Mouse (Mus musculus): ENCODE results near the gene Tomm20. TPM values are rescaled to one million over a fixed set of nuclear protein-coding genes. Genes with fewer than 3 reads are reported as not detected.

The Tomm20 gene
- total RNA-seq, 2 experiments from 2014 or later = 186 to 197 TPM

DNA sequence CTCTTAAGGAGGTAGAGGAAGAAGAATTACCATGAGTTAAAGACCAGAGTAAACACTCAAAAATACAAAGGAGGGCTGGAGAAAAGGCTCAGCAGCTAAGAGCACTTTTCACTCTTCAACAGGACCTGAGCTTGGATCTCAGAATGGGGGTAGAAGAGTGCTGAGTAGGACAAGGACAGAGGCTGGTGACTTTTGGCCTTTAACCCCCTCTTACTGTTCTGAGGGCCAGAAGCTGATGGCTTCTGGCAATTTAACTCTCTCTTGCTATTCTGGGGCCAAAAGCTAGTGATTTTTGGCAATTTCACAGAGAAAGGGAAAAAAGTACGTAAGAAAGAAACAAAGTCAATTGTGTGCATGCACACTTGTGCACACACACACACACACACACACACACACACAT is 17.2 kb upstream of the Tomm20 start:
- DNase-seq (ENCODE audit: low spot score in 2 of 2) = no peak

DNA sequence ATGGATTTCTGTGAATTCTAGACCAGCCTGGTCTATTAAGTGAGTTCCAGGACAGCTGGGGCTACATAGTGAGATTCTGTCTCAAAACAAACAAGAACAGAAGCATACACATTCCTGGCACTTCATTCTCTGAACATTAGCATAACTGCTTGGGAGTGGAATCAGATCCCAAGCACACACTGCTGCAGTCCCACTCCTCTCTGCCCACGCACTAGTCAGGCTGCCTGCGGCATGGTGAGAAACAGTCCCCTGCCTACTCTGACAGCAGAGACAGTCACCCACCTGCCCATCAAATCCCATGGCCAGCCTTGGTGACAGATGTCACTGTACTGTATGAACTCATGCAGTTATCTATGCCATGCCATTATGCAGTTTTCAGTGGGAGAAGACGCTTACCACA is 15.9 kb upstream of the Tomm20 start:
- peak; percentile 40 to 45 for DNase-seq (ENCODE audit: low spot score in 2 of 2)

DNA sequence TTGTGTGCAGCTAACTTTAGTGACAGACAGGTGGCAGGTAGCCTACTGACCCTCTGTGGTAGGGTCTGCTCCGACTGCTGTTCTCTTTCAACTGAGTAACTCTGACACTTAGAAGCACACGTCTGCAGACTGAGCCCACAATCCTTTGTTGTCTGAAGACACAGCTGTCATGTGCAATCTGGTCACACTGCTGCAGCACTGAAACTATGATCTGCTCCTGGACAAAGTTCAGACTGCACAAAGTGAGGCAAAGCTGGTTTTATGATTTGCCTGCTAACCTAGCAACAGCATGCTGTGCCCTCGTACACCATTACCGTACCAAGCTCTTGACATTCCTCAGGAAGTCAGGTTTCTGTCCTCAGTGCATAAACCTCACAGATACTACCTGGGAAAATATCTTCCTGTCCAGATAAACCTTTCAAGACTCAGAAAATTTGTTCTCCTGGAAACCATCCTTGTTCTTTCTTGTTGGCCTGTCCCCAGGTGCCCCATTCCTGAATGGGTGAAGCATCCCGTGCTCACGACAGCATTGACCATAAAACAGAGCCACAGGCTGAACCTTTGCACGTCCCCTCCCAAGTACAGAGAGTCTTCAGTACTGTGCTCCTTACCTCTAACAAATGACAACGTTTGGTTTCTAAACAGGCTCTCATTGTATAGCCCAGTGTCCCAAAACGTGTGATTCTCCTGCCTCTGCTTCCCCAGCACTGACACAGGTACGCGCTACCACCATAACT is 6.4 kb upstream of the Tomm20 start:
- DNase-seq (ENCODE audit: low spot score in 2 of 2) = no peak

DNA sequence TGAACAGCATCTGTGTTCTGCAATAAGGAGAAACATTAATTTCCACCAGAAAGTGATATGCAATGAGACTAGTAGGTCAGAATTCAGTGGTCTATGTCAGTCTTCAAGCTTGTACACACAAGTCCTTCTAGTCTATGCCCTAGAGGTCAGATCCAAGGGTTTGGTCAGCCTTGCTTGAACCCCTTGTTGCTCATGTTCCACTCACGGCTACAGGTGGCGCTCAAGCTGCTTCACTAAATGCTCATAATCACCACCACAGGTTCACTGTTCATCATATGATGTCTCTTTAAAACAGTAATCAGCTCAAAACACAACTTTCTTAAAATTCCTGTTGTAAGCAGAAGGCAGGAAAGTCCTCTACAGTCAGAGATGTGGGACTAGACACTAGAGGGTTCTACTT is 3.9 kb upstream of the Tomm20 start:
- no peak for DNase-seq (ENCODE audit: low spot score in 2 of 2)

DNA sequence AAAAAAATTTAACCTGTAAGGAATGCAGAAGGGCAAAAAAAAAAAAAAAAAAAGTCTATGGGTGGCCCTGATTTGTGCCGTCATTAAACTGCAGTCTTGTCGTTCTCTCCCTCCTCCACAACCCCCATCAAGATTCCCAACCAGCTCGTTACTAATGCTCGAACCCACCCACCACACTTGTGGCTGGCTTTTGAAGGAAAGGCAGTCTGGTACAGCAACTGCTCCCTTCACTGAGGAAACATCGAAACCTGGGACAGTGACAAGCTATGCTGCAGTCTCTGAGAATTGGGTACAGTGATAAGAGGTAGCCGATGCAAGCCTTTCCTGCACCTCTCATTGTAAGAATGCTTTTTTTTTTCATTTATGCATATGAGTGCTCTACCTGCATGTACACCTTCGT is 800 bp upstream of the Tomm20 start:
- peak in 1 of 2 experiments; percentile 46 for DNase-seq (ENCODE audit: low spot score in 2 of 2)

DNA sequence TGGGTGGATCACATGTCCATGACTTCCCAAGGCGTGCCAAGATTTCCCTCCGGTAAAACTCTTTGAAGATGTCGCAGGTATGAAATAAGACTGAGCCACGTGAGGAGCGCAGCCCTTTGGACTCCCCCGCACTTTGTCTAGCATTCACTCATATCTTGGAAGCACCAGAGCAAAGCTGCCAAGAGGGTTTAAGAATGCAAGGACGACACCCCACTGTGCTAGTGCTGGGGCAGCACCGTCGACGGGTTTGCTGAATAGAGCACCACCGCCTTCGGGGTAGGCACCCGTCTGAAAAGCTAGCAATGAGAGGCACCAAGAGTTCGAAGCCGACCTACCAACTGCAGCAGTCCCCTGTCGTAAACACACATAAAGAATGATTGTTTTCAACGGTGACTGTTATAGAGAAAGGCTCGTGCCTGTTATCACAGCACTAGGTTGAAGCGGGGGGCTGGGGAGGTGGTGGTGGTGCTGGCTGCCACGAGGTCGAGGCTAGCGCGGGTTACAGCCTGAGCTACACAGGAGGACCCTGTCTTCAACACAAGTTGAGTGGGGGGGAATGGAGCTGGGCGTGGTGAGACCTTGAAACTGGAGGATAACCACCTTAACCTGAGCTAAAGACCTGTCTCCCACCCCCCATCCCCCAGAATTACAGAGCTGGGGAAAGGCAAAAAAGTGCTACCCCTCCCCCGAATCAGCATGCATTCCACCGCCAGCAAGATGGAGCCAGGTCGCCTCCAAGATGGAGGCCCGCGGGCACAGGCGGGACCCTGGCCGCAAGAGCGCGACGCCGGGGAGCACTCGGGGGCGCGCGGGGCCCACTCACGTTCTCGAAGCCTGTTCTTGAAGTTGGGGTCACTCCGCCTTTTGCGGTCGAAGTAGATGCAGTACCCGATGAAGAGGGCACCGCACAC is 608 bp downstream of the Tomm20 start:
- DNase-seq (ENCODE audit: low spot score in 2 of 2) = peak in 1 of 2 experiments; percentile 24

DNA sequence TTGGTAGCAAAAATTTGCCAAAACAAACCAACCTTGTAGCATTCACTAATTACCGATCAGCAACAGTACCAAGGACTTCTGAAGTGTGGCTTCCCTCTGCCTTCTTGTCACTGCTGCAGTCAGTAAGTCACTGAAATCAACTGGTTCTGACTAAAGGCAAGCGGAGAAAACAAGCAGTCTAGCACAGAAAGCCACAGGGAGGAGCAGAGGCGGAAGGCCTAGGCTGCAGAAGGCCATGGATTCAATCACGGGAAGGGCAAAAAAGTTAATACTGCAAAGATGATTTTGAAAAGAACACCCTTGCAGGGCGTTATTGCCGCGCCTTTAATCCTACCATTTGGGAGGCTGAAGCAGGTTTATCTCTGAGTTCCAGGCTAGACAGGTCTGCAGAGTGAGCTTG is 2.1 kb downstream of the Tomm20 start:
- DNase-seq (ENCODE audit: low spot score in 2 of 2) = no peak

DNA sequence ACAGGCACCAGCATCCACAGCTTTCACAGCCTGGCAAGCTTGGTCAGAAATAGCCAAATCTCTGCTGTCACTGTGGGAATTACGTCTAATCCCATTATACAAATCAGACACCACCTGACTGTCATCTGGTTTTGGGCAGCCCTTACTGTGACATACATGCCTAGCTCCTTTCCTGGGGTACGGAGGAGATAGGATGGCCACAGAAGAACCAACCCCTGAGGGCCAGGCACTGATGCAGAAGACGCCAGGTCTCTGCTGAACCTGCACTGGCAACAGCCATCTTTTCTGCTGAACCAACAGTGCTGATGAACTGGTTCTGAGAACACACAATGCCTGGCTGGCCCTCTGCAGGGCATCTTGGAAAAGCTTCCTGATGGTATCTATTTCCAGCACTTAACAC is 8.3 kb downstream of the Tomm20 start:
- DNase-seq (ENCODE audit: low spot score in 2 of 2) = no peak

DNA sequence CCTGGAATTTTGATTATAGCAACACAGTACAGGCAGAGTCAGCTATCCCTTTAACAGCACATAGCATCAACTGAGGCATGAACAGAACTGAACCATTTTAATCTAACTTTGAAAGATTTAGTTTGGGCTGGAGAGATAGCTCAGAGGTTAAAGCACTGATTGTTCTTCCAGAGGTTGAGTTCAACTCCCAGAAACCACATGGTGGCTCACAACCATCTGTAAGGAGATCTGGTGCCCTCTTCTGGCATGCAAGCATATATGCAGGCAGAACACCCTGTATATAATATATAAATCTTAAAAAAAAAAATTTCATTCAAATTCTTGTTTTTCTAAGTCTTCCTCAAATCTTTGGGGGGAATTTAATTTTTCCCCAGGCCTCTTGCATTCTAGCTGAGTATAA is 9.7 kb downstream of the Tomm20 start:
- no peak for DNase-seq (ENCODE audit: low spot score in 2 of 2)

DNA sequence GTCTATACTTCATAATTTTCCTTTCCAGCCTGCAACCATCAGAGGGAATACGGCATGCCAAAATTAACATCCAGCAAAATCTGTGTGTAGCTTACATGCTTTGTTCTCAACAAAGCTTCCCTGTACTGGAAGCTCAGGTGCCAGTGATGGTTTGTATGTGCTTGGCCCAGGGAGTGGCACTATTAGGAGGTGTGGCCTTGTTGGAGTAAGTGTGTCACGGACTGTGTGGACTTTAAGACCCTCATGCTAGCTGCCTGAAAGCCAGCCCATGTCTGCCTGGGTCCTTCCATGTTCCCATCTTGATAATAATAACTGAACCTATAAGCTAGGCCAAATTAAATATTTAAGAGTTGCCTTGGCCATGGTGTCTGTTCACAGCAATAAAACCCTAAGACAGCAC is 10.3 kb downstream of the Tomm20 start:
- no peak for DNase-seq (ENCODE audit: low spot score in 2 of 2)

DNA sequence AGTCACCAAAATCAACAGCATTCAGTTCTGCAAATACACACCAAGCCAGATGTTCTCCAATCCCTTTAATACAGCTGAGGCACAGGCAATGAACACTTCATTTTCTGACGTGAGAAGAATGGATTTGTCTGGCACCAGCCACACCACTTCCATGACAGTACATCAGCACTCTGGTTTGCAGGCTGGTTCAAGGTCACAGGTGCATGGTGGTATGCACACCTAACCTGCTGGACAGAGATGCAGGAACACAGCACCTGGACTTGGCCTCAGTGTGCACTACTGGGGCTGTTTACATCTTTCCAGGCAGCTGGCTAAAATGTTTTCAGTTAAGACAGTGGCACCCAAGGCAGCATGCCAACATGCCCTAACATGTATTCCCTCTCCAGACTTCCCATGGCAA is 13.0 kb downstream of the Tomm20 start:
- no peak for DNase-seq (ENCODE audit: low spot score in 2 of 2)

DNA sequence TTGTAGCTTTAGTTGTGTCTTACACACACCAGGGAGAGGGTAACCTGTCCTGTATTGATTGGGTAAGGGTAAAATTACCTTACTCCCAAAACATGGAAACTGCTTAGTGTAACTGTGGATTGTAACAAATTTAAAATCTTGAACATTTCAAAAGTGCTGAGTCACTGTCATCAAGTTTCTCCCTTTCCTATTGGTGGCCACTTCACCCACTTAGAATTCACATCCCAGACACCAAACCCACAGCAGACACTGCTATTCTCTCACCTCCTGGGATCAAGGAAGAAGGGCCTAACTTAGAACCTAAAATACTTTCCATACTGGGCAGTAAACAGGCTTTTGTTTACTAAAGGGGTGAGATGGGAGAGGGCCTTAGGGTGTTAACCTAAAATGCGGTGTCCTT is 13.4 kb downstream of the Tomm20 start:
- no peak for DNase-seq (ENCODE audit: low spot score in 2 of 2)

DNA sequence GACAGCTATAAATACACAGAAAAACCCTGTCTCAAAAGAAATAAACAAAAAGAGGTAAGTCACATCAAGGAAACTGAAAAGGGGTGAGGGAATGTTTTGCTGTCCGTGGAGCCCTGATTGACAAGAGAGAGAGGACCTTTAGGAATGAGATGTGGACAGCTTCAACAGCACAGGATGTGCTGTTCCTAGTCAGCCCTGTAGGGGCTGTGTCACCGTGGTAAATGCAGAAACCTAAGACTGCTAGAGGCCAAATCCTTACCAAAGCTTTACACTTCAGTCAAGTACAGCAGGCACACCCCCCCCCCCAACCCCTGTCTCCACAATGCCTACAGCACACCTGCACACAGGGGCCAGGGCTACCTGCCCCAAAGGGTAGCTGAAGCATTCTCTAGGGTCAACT is 13.9 kb downstream of the Tomm20 start:
- DNase-seq (ENCODE audit: low spot score in 2 of 2) = no peak

DNA sequence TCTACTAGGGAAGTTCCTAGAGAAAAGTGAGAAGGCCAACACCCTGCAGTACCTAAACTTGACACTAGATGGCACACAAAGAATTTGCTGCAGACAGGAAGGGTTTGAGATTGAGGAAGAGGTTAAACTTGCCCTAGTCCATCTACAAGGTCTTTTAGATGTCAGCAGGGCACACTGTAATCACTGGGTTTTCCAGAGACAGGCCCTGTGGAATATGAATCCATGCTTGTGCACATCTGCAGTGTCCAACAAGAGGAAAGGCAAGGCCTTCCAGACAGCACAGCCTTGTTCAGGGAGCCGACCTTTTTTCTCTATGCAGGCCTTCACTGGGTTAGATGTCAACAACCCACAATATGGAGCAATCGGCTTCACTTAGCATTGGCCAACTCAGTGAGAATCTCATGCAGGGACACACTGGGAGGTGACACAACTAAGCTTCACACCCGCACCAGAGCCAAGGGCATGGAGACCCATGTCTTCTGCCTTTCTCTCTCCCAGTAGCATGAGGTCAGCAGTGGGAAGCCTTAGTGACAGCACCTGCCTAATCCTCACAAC is 16.0 kb downstream of the Tomm20 start:
- peak; percentile 78 to 79 for DNase-seq (ENCODE audit: low spot score in 2 of 2)

DNA sequence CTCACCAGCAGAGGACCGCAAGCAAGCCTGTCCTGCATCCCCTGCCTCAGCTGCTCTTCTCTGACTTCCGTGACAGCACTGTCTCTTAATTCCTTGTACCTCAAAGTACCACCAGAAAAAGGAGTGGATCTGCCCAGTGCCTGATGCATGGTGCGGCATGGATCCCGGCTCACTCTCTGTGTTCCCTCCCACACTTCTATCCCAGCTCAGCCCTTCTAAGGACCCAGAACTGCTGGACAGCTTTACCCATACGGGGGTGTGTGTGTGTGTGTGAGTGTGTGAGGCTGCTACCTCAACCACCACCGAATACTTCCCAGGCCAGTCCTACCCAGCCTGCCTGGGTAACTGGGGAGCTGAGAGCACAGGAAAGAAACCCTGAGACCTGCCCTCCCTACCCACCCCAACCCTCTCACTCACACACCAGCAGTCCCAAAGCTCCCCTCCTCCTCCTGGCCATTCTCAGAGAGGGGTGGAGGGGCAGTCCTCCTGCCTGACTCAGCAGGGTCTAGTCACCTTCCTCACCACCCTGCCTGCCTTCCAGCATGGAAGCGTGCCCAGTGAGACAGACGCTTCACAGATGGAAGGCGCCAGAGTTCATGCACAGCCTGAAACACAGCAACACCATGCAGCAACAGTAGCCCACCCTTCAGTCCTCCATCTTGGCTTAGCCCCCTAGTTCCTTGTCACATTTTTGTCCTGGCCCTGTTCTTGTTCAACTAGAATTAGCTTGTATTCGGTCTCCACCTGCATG is 16.7 kb downstream of the Tomm20 start:
- no peak for DNase-seq (ENCODE audit: low spot score in 2 of 2)

DNA sequence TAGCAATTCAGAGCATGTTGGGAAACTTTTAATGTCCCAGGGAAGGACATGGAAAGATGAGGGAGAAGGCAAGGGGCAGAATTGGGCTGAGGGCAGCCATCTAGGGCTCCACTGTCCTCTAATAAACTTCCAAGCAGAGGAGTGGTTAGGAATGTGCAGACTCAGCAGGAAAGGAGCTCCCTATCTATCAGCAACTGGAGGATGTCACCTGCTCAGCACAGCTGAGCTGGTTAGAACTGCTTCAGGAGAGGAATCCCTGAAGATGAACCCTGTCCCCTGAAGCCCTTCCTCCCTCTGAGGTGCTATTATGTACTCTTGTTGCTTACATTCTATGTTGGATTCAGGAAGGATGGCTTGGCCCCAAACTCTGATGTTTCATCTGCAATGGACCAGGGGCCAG is 17.6 kb downstream of the Tomm20 start:
- DNase-seq (ENCODE audit: low spot score in 2 of 2) = no peak

DNA sequence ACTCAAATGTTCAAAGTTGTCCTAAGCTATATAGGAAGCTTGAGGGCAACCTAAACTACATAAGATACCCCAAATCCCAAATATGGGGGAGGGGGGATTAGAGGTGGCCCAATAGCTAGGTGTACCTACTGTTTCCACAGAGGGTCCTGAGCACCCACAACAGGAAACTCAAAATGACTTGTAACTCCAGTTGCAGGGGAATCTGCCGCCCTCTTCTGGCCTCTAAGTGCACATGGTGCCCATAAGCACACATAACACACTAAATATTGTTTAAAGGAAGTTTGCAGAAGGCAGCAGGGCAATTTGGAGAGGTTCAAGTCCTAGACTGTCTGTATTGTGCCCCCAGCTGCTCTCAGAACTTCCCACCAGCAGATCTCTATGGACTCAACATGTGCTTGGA is 18.6 kb downstream of the Tomm20 start:
- DNase-seq (ENCODE audit: low spot score in 2 of 2) = no peak

DNA sequence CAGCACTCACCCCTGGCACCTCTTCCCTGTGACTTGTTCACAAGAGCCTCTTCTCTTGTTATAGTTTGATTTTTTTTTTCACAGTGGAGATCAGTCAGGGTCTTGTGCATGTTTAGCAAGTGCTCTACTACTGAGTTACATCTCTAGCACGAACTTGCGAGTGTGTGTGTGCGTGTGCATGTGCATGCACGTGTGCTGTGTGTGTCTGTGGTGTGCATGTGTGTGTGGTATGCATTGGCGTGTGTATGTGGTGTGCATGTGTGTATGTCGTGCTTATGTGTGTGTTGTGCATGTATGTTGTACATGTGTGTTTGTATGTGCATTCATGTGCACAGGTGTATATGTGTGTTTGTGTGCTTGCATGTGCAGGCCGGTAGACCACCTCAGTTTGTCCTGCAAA is 22.7 kb downstream of the Tomm20 start:
- no peak for DNase-seq (ENCODE audit: low spot score in 2 of 2)

DNA sequence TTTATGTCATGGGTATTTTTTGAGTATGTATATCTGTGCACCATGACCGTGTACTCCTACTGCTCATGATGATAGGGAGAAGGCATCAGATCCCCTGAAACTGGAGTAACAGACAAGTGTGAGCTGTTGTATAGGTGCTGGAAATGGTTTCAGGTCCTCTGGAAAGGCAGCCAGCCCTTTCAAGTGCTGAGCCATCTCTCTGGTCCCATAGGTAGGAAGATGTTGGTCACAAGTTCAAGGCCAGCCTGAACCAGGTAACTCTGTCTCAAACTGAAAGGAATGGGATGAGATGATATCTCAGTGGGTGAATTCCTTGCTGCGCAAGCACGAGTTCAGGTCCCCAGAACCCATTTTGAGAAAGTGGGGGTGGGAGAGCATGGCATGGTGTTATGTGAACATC is 24.2 kb downstream of the Tomm20 start:
- DNase-seq (ENCODE audit: low spot score in 2 of 2) = no peak

DNA sequence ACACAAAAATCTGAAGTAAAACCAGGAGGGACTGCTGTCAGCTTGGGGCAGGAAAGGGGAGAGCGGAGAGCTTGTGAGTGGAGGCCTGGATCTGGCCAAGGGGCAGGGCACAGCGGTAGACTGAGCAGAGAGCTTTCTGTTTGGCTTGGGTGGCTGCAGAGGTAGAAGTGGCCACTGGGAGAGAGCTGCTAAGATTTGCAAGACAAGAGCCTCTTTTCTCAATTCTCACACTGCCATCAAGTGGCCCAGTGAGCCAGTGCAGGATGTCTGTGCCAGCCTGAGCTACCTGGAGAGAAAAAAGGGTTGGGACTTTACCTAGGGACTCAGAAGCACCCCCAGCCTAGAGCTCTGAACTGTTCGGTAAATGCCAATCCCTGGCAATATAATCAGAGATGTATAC is 24.8 kb downstream of the Tomm20 start:
- peak; percentile 74 to 80 for DNase-seq (ENCODE audit: low spot score in 2 of 2)

DNA sequence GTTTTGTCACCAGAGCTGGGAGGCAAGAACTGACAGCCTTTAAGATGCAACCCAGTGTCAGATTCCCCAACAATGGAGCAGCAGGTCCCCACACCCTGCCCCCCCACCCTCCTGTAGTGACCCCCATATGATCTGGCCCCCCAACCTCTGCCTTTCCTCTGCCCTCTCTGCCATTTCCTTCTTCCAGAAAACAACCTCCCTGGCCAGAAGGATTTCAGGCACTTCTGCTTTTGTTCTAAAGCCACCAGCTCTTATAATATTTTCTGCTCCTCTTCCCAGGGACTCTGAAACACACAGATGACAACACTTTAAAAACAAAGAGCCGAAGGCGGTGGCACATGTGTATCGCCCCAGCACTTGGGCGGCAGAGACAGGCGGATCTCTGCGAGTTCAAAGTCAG is 25.3 kb downstream of the Tomm20 start:
- DNase-seq (ENCODE audit: low spot score in 2 of 2) = no peak

DNA sequence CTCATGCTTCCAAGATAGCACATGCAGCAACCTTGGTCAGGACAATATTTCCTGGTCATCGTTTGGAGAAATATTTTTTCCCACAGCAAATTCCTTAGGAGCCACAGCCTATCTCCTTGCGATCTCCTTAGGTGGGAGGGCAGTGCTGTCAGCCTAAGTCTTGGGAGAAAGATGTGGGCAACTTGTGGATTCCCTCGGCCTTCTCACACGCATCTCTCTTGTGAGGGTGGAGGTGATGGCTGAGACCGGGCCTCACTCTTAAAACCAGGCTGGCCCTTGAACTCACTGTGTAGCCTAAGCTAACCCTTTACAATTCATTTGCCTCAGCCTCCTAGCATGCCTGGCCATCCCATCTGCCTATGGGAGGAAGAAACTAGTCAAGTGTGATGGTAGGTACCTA is 25.9 kb downstream of the Tomm20 start:
- DNase-seq (ENCODE audit: low spot score in 2 of 2) = no peak
